Mouse (Mus musculus): ENCODE measurements around the gene Cpa4. TPM values are rescaled to one million over a fixed set of nuclear protein-coding genes. Genes with fewer than 3 reads are reported as not detected.

Gene Cpa4
- polyA plus RNA-seq, 1 experiment from 2014 or later, result 0.59 TPM

DNA sequence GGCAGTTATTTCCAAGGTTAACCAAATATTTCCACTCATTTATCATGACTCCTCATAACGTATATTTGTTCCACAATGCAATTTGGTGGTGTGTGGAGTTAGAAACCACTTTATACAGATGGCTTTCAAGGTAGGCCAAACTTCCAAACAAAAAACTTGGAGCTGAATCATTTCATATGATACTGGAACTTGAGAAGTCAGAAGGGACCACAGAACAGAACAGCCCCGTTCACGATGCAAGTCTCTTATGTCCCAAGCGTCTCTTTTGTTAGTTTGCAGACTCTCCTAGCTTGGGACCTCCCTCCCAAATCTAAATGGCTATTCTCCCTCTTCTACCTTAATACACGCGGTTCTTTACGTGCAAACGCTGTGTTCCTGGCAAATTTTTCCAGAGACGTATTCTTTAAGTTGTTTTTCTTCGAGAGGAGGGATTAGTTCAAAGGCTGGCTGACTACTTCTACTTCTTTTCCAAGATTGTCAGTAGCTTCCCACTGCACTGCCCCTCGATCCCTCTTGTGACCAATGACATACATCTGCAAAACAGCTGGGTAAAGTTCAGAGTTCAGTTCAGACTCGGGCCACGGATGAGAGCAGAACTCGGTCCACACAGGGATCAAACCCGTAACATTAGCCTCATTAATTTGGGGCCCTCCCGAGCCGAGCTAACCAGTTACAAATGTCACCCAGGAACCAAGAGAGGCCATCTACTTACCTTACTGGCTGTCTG is 8.5 kb downstream of the Cpa4 start:
- Histone ChIP-seq H3K9me3 (no peaks in the 10 kb centered on the region), H3K4me1 (replicated peaks) (peaks cover 50% of the 10 kb centered on the region), H3K36me3 (no peaks in the 10 kb centered on the region), H3K27ac (replicated peaks) (no peak overlapping the region; the same call in 1 of the 2 replicates), H3K4me3 (no peak overlapping the region), H3K27me3 (0 out of 2 replicates have a peak, but pooled peaks cover 4% of the 10 kb centered on the region), H3K9ac (no peak overlapping the region), H3K4me2 (no peak overlapping the region)
- no peak for ATAC-seq (ENCODE audit: low read depth)
- 78% methylated on average over 17 of the region's 17 CpGs for WGBS

DNA sequence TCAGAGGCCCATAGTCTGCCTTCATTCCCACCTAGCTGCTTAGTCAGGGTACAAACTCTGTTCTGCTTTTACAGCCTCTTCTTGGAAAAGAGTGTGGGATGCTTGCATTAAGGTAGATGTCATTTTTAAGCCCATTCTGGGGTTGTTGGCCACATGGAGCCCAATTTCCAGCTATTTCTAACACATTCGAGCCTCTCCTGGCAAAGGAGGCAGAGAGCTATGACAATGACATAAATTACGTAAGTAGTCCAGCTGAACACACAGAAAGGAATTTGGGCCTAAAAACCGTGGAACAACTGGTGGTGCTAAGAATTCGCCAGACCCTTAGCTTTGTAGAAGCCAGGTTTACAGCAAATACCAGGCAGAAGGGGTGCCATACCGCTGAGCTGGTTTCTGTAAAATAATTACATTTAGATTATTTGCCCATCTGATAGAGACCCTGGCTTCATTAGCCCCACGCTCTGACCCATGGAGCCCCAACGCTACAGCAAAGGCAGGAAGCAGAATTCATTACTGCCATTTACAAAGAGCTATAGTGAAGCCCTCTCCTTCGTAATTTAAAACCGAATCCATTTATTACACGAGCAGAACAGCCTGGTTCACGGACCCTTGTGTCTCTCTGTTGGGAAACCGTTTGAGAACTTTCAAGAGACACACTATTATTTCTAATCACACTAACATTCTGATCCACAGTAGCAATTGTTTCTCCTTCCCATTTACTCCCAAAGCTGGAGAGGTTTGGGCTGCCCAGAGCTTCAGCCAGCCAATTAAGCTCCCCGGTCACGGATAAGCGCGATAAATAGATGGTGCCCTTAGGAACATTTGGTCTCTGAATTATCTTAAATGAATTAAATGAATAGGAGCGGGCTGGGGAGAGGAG is 12.0 kb downstream of the Cpa4 start:
- Histone ChIP-seq H3K27ac (replicated peaks) (peak overlapping the region; percentile 83), H3K9ac (no peak overlapping the region), H3K4me2 (peak overlapping the region; percentile 25), H3K36me3 (no peaks in the 10 kb centered on the region), H3K4me1 (replicated peaks) (peaks cover 30% of the 10 kb centered on the region), H3K9me3 (no peaks in the 10 kb centered on the region), H3K4me3 (no peak overlapping the region), H3K27me3 (no peaks in the 10 kb centered on the region)
- WGBS, result 21% methylated on average over 17 of the region's 17 CpGs
- peak; percentile 37; the same call in 1 of the 2 replicates for ATAC-seq (ENCODE audit: low read depth)

DNA sequence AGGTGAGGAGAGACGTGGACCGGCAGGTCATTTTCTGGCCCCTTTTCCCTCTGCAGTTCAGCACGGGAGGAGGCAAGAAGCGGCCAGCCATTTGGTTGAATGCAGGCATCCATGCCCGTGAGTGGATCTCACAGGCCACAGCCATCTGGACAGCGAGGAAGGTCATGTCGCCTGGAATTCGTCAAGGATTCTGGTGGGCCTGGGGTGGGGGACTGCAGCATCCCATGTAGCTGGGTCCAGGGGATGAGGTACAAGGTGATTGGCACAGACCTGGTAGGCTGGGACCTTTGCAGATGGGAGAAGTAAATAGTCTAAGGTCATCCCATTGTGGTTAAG is 12.6 kb downstream of the Cpa4 start:
- ATAC-seq (ENCODE audit: low read depth), result 0 out of 2 replicates have a peak, but pooled peaks have one; percentile 2
- WGBS, result 29% methylated on average over 8 of the region's 8 CpGs

DNA sequence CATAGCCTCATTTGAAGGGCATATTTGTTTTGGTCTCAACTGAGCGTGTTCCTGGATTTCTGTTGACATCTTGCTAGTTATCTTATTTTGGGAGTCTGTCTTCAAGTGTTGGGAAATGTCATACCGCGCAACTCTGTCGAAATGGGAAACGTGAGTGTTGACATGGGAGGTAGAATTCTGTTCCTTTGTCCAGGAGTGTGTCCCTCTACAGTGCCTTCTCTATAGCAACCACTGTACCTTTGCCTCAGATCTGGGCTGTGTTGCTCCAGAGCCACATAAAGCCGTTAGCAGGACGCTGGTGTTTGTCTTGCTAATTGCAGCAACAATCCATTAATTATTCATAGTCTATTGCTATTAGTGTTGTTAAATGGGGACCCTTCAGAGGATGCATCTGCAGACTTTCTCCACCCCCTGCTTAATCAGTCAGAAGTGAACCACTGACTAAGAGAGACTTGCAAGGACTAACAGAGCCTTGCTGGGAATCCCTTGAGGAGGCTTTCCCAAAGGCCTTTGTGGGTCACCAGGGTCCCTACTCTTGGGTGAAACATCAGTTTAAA is 18.8 kb downstream of the Cpa4 start:
- Histone ChIP-seq H3K9ac (no peak overlapping the region), H3K27ac (replicated peaks) (peak overlapping the region; percentile 38; the same call in 1 of the 2 replicates), H3K36me3 (no peaks in the 10 kb centered on the region), H3K4me2 (no peak overlapping the region), H3K4me3 (no peak overlapping the region), H3K9me3 (no peaks in the 10 kb centered on the region), H3K4me1 (replicated peaks) (peaks cover 28% of the 10 kb centered on the region), H3K27me3 (no peaks in the 10 kb centered on the region)
- 59% methylated on average over 7 of the region's 7 CpGs for WGBS
- ATAC-seq (ENCODE audit: low read depth), result peak; percentile 48; the same call in 1 of the 2 replicates

More for the DNA sequence above, 12.6 kb downstream of the Cpa4 start:
- no peaks in the 10 kb centered on the region for H3K27me3 ChIP-seq
- no peaks in the 10 kb centered on the region for H3K9me3 ChIP-seq
- peaks cover 28% of the 10 kb centered on the region for H3K4me1 ChIP-seq (replicated peaks)
- peak overlapping the region; percentile 25 for H3K4me2 ChIP-seq
- peak overlapping the region; percentile 83 for H3K27ac ChIP-seq (replicated peaks)
- no peak overlapping the region for H3K4me3 ChIP-seq
- H3K9ac ChIP-seq, result no peak overlapping the region
- H3K36me3 ChIP-seq, result no peaks in the 10 kb centered on the region

DNA sequence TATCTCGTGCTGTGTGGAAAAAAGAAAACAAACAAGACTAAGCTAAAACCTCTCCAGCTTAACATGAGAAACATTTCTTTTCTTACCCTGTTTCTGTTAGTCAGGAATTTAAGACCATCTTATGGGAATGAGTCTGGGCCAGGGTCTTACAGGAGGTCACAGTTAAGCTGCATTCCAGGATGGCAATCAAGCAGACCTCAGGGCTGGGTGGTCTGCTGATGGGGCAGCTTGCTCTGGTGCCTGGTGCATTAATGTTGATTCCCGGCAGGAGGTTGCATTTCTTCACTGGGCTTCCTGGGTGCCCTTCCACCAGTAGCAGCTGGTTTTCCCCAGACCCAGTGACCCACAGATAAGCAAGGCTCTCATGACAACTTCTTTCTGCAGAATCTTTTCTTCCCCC is 21.6 kb downstream of the Cpa4 start:
- Histone ChIP-seq H3K27me3 (no peaks in the 10 kb centered on the region), H3K36me3 (no peaks in the 10 kb centered on the region), H3K9me3 (no peaks in the 10 kb centered on the region), H3K4me3 (no peak overlapping the region), H3K4me1 (replicated peaks) (peaks cover 47% of the 10 kb centered on the region), H3K27ac (replicated peaks) (no peak overlapping the region; the same call in 1 of the 2 replicates), H3K4me2 (no peak overlapping the region), H3K9ac (no peak overlapping the region; the same call in 1 of the 2 replicates)
- WGBS, result 60% methylated on average over 2 of the region's 2 CpGs
- no peak for ATAC-seq (ENCODE audit: low read depth)

DNA sequence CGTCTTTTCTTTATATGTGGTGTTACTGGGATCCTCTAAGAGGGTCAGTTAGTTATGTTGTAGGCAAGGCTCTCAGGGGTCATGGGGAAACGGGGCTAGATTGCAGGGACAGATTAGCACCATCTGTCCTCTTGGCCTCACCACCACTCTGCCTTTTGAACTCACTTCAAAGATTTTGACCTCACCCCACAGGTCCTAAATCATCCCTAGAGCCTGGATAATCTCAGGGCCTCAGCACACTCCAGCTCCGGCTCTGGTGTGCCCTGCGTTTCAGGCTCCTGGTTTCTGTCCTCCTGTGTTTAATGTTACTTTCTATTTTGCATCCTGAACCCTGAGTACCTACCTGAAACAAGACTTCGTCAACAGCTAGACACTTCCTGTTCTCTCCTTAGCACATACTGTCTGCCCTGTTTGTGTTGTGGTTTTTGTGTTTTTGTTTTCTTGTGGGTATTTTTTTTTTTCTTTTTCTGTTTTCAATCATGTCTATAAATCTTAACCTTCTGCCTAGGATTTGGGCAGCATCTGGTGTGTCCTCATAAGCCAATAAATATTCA is 23.8 kb downstream of the Cpa4 start:
- Histone ChIP-seq H3K27me3 (no peaks in the 10 kb centered on the region), H3K36me3 (no peaks in the 10 kb centered on the region), H3K9ac (no peak overlapping the region), H3K4me2 (no peak overlapping the region), H3K4me3 (no peak overlapping the region), H3K4me1 (replicated peaks) (peaks cover 60% of the 10 kb centered on the region), H3K9me3 (no peaks in the 10 kb centered on the region), H3K27ac (replicated peaks) (peak overlapping the region; percentile 46)
- WGBS, result 52% methylated on average over 5 of the region's 5 CpGs
- ATAC-seq (ENCODE audit: low read depth), result no peak

- H3K27me3 ChIP-seq, result no peaks in the 10 kb centered on the region
- H3K36me3 ChIP-seq, result no peaks in the 10 kb centered on the region
- H3K4me3 ChIP-seq, result no peak overlapping the region
- no peak overlapping the region for H3K4me2 ChIP-seq
- H3K27ac ChIP-seq (replicated peaks), result peak overlapping the region; percentile 46
- WGBS, result 38% methylated on average over 10 of the region's 10 CpGs
- H3K9me3 ChIP-seq, result no peaks in the 10 kb centered on the region
- peaks cover 55% of the 10 kb centered on the region for H3K4me1 ChIP-seq (replicated peaks)
- H3K9ac ChIP-seq, result no peak overlapping the region
- peak; percentile 61; the same call in 1 of the 2 replicates for ATAC-seq (ENCODE audit: low read depth)
Measured at GRCm38 (mm10) chr6:30592417-30592974, 24.3 kb downstream of the Cpa4 start.

DNA sequence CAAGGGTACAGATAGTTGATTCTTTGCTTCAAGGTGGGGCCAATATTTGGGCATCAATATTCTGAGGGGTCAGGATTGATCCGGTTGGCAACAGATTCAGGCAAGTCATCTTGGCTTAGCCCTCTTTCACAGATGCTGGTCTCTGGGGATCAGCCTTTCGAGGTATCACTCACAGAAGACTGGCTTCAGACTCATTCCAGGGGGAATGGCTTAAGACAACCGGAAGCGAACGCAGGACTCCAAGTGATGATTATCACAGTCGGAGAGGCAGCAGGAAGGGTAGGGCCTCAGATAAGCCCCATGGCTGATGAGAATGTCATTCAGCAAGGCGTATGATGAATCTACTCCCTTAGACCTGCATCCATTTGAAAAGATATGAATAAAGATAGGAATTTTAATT is 26.2 kb downstream of the Cpa4 start:
- Histone ChIP-seq H3K4me1 (replicated peaks) (peaks cover 47% of the 10 kb centered on the region), H3K4me2 (no peak overlapping the region), H3K27me3 (no peaks in the 10 kb centered on the region), H3K27ac (replicated peaks) (no peak overlapping the region), H3K4me3 (no peak overlapping the region), H3K36me3 (no peaks in the 10 kb centered on the region), H3K9me3 (no peaks in the 10 kb centered on the region), H3K9ac (no peak overlapping the region)
- WGBS, result 72% methylated on average over 7 of the region's 7 CpGs
- ATAC-seq (ENCODE audit: low read depth), result no peak

DNA sequence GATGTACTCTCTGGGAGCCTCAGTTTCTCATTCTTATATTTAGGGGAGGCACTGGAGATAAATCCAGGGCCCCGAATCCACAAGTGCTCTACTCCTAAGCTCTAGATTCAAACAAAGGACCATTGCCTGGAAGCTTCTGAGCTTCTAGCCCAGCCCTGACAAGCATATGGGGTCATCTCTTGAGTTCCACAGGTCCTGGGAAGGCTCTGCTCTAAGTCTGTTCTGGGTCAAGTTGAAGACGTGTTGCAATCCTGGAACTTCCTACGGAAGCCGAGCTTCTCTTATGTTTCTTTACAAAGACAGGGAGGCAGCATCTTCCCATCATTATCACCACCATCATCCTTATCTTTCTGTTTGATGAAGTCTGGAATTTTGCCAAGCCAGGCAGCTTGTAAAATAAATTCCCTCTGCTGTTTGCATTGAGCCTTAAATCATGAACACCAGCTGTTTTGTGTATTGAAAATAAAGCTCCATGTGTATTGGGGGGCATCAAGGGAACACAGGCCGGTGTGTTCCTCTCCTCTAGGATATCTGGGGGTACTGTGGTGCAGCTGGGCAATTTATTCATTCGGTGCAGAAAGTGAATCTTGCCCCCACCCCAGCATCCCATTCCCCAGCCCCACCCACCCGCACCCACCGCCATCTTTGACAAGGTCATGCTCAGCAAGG is 28.2 kb downstream of the Cpa4 start:
- H3K27me3 ChIP-seq, result no peaks in the 10 kb centered on the region
- H3K4me3 ChIP-seq, result no peak overlapping the region
- H3K27ac ChIP-seq (replicated peaks), result peak overlapping the region; percentile 34; the same call in 1 of the 2 replicates
- no peaks in the 10 kb centered on the region for H3K36me3 ChIP-seq
- H3K9ac ChIP-seq, result no peak overlapping the region
- ATAC-seq (ENCODE audit: low read depth), result no peak
- H3K9me3 ChIP-seq, result no peaks in the 10 kb centered on the region
- H3K4me1 ChIP-seq (replicated peaks), result peaks cover 41% of the 10 kb centered on the region
- WGBS, result 72% methylated on average over 8 of the region's 8 CpGs
- no peak overlapping the region for H3K4me2 ChIP-seq

GRCm38 (mm10) chr6:30600033-30600432 is 31.9 kb downstream of the Cpa4 start:
- Histone ChIP-seq H3K27ac (replicated peaks) (no peak overlapping the region), H3K9ac (no peak overlapping the region), H3K4me1 (replicated peaks) (peaks cover 22% of the 10 kb centered on the region), H3K9me3 (no peaks in the 10 kb centered on the region), H3K36me3 (no peaks in the 10 kb centered on the region), H3K4me2 (no peak overlapping the region), H3K27me3 (no peaks in the 10 kb centered on the region), H3K4me3 (no peak overlapping the region)
- 51% methylated on average over 3 of the region's 3 CpGs for WGBS
- no peak for ATAC-seq (ENCODE audit: low read depth)

DNA sequence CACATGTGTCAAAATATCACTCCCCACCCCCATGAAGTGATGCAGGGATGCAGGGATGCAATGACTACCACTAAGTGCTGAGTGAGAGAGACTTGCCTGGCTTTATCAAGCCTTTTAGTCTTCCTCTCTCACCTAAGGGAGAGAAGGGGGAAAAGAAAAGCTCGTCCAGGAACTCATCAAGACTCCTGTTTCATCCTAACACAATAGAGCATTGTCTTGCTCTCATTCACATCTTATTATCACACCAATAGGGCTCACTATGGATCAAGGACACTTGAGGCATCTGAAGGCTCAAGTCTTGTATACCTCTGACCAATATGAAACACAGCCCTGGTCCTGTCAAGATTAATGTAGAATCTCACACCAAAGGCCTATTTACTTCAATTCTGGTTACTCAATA is 32.8 kb downstream of the Cpa4 start:
- 56% methylated on average over 1 of the region's 1 CpGs for WGBS
- no peaks in the 10 kb centered on the region for H3K36me3 ChIP-seq
- H3K9ac ChIP-seq, result no peak overlapping the region
- no peak overlapping the region for H3K27ac ChIP-seq (replicated peaks)
- no peak for ATAC-seq (ENCODE audit: low read depth)
- H3K4me3 ChIP-seq, result no peak overlapping the region
- H3K27me3 ChIP-seq, result no peaks in the 10 kb centered on the region
- H3K4me1 ChIP-seq (replicated peaks), result peaks cover 15% of the 10 kb centered on the region
- no peak overlapping the region for H3K4me2 ChIP-seq
- no peaks in the 10 kb centered on the region for H3K9me3 ChIP-seq
